Mouse (Mus musculus): ENCODE measurements around the gene Mpped2. TPM values are rescaled to one million over a fixed set of nuclear protein-coding genes. Genes with fewer than 3 reads are reported as not detected.

Gene Mpped2
- total and polyA plus RNA-seq, 2 experiments from 2014 or later, result 39.1 to 80.0 TPM

- H3K27ac ChIP-seq, result no peak overlapping the region
- ATAC-seq (no peak), DNase-seq (ENCODE audit: low spot score) (no peak)
- H3K36me3 ChIP-seq (ENCODE audit: insufficient read depth, low read length), result no peaks in the 10 kb centered on the region
- no peak overlapping the region for H3K9ac ChIP-seq (replicated peaks; ENCODE audit: low read length)
- TF ChIP-seq CTCF (IDR thresholded peaks at IDR 0.05; ENCODE audit: low read depth), result no peak
- no peaks in the 10 kb centered on the region for H3K27me3 ChIP-seq (ENCODE audit: insufficient read depth, low read length)
- no peaks in the 10 kb centered on the region for H3K9me3 ChIP-seq (ENCODE audit: low read length)
- H3K4me1 ChIP-seq (ENCODE audit: insufficient read depth, low read length), result no peaks in the 10 kb centered on the region
- H3K4me2 ChIP-seq (ENCODE audit: low read depth, low read length), result no peak overlapping the region
- 81% methylated on average over 5 of the region's 5 CpGs for WGBS
- H3K4me3 ChIP-seq (ENCODE audit: low read length), result no peak overlapping the region
Observed at GRCm38 (mm10) chr2:106753703-106754102, 60.6 kb downstream of the Mpped2 start.

DNA sequence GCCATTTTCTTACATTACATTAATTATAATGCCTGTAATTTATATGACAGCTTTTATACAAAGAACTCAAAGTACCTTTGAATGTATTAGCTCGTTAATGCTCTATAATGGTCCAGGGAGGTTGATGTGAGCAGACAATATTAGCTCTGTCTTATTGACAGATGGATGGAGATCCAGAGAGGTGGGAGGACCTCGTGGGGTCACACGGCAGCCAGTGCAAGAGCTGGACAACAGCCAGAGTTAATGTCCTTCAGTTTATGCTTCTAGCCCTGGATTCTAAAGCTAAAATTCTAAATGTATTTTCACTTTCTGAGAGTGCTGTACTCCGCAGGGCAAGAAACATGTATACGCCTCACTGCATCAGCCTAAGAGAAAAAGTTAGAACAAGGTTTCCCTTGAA lies 61.6 kb downstream of the Mpped2 start:
- Histone ChIP-seq H3K4me2 (ENCODE audit: low read depth, low read length) (no peak overlapping the region), H3K4me1 (ENCODE audit: insufficient read depth, low read length) (no peaks in the 10 kb centered on the region), H3K9me3 (ENCODE audit: low read length) (no peaks in the 10 kb centered on the region), H3K36me3 (ENCODE audit: insufficient read depth, low read length) (no peaks in the 10 kb centered on the region), H3K4me3 (ENCODE audit: low read length) (no peak overlapping the region), H3K27ac (no peak overlapping the region), H3K27me3 (ENCODE audit: insufficient read depth, low read length) (no peaks in the 10 kb centered on the region), H3K9ac (replicated peaks; ENCODE audit: low read length) (no peak overlapping the region)
- WGBS, result 53% methylated on average over 5 of the region's 5 CpGs
- TF ChIP-seq CTCF (IDR thresholded peaks at IDR 0.05; ENCODE audit: low read depth), result no peak
- DNase-seq (ENCODE audit: low spot score) (no peak), ATAC-seq (no peak)

- no peaks in the 10 kb centered on the region for H3K4me1 ChIP-seq (ENCODE audit: insufficient read depth, low read length)
- H3K4me3 ChIP-seq (ENCODE audit: low read length), result no peak overlapping the region
- no peaks in the 10 kb centered on the region for H3K36me3 ChIP-seq (ENCODE audit: insufficient read depth, low read length)
- no peak overlapping the region for H3K27ac ChIP-seq
- DNase-seq (ENCODE audit: low spot score) (no peak), ATAC-seq (no peak)
- 41% methylated on average over 13 of the region's 13 CpGs for WGBS
- TF ChIP-seq CTCF (IDR thresholded peaks at IDR 0.05; ENCODE audit: low read depth), result no peak
- H3K9me3 ChIP-seq (ENCODE audit: low read length), result no peaks in the 10 kb centered on the region
- no peak overlapping the region for H3K9ac ChIP-seq (replicated peaks; ENCODE audit: low read length)
- H3K4me2 ChIP-seq (ENCODE audit: low read depth, low read length), result no peak overlapping the region
- no peaks in the 10 kb centered on the region for H3K27me3 ChIP-seq (ENCODE audit: insufficient read depth, low read length)
Observed at GRCm38 (mm10) chr2:106756354-106757103, 63.5 kb downstream of the Mpped2 start.

DNA sequence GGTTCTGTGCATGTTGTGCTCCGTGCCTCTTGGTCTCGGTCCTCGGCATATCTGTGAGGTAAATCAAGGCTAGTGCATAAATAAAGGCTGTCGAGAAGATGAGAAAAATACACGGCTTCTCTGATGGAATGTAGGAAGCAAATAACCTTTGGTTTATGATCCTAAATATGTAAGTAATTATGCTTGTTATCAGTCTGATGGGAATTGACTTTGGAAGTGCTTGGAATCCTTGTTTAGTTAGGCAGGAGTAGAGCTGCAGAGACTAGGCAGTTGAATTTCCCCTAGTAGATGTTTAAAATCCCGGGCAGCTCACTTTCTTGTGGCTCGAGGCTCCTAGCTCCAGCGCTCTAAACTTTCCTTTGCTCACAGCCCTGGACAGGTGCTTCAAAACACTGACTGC lies 69.9 kb downstream of the Mpped2 start:
- DNase-seq (ENCODE audit: low spot score), result no peak
- TF ChIP-seq CTCF (IDR thresholded peaks at IDR 0.05; ENCODE audit: low read depth), result no peak
- no peak for ATAC-seq
- H3K4me2 ChIP-seq (ENCODE audit: low read depth, low read length), result no peak overlapping the region
- no peaks in the 10 kb centered on the region for H3K4me1 ChIP-seq (ENCODE audit: insufficient read depth, low read length)
- no peak overlapping the region for H3K4me3 ChIP-seq (ENCODE audit: low read length)
- no peaks in the 10 kb centered on the region for H3K9me3 ChIP-seq (ENCODE audit: low read length)
- no peaks in the 10 kb centered on the region for H3K27me3 ChIP-seq (ENCODE audit: insufficient read depth, low read length)
- no peak overlapping the region for H3K27ac ChIP-seq
- H3K36me3 ChIP-seq (ENCODE audit: insufficient read depth, low read length), result no peaks in the 10 kb centered on the region
- H3K9ac ChIP-seq (replicated peaks; ENCODE audit: low read length), result no peak overlapping the region
- 89% methylated on average over 8 of the region's 8 CpGs for WGBS

- H3K4me3 ChIP-seq (ENCODE audit: low read length), result no peak overlapping the region
- no peak overlapping the region for H3K27ac ChIP-seq
- H3K9ac ChIP-seq (replicated peaks; ENCODE audit: low read length), result no peak overlapping the region
- 84% methylated on average over 12 of the region's 12 CpGs for whole genome bisulfite sequencing
- no peaks in the 10 kb centered on the region for H3K4me1 ChIP-seq (ENCODE audit: insufficient read depth, low read length)
- DNase-seq (ENCODE audit: low spot score) (no peak), ATAC-seq (no peak)
- H3K4me2 ChIP-seq (ENCODE audit: low read depth, low read length), result no peak overlapping the region
- no peaks in the 10 kb centered on the region for H3K36me3 ChIP-seq (ENCODE audit: insufficient read depth, low read length)
- H3K9me3 ChIP-seq (ENCODE audit: low read length), result no peaks in the 10 kb centered on the region
- no peaks in the 10 kb centered on the region for H3K27me3 ChIP-seq (ENCODE audit: insufficient read depth, low read length)
- no peak for TF ChIP-seq CTCF (IDR thresholded peaks at IDR 0.05; ENCODE audit: low read depth)
Observed at GRCm38 (mm10) chr2:106769236-106769635, 76.2 kb downstream of the Mpped2 start.

- H3K27me3 ChIP-seq (ENCODE audit: insufficient read depth, low read length), result no peaks in the 10 kb centered on the region
- H3K4me2 ChIP-seq (ENCODE audit: low read depth, low read length), result no peak overlapping the region
- no peaks in the 10 kb centered on the region for H3K36me3 ChIP-seq (ENCODE audit: insufficient read depth, low read length)
- WGBS, result 48% methylated on average over 5 of the region's 5 CpGs
- no peak overlapping the region for H3K27ac ChIP-seq
- no peak overlapping the region for H3K9ac ChIP-seq (replicated peaks; ENCODE audit: low read length)
- TF ChIP-seq CTCF (IDR thresholded peaks at IDR 0.05; ENCODE audit: low read depth), result no peak
- H3K4me1 ChIP-seq (ENCODE audit: insufficient read depth, low read length), result 0 out of 2 replicates have a peak, but pooled peaks cover 4% of the 10 kb centered on the region
- H3K4me3 ChIP-seq (ENCODE audit: low read length), result no peak overlapping the region
- no peak for ATAC-seq
- DNase-seq (ENCODE audit: low spot score), result no peak
- H3K9me3 ChIP-seq (ENCODE audit: low read length), result no peaks in the 10 kb centered on the region
Observed at GRCm38 (mm10) chr2:106772643-106773042, 79.6 kb downstream of the Mpped2 start.

All from hindbrain, postnatal 0 days (tissue).